Mouse (Mus musculus) hindbrain, embryonic 16.5 days (tissue): Measurements from ENCODE around the gene Acly. TPM values are rescaled to one million over a fixed set of nuclear protein-coding genes. Genes with fewer than 3 reads are reported as not detected.

ENCODE experiments used
- ATAC-seq: fragments of 200-750 bp; cut with Nextera tagmentation; 2 replicates; pipeline ENCODE4 v1.8.0; 2017; ENCODE audit warnings: moderate TSS enrichment, moderate library complexity
- H3K27ac ChIP-seq: fragments of 300-500 bp; sonication (generic); 2 replicates; pipeline ENCODE4 v1.5.1; 2014; ENCODE audit warnings: low read depth, mild to moderate bottlenecking, control low read depth, low read length, moderate library complexity
- H3K27me3 ChIP-seq: fragments of 300-500 bp; sonication (generic); replicated peaks from 2 replicates; pipeline ENCODE4 v1.6.1; 2014; ENCODE audit warnings: low read length; ENCODE audit not compliant: control insufficient read depth, insufficient read depth
- H3K36me3 ChIP-seq: fragments of 300-500 bp; sonication (generic); 2 replicates; pipeline ENCODE4 v1.6.1; 2014; ENCODE audit warnings: mild to moderate bottlenecking, low read length, moderate library complexity, mixed read lengths; ENCODE audit not compliant: control insufficient read depth, insufficient read depth
- H3K4me1 ChIP-seq: fragments of 300-500 bp; sonication (generic); 2 replicates; pipeline ENCODE4 v1.6.1; 2014; ENCODE audit warnings: low read depth, low read length; ENCODE audit not compliant: control insufficient read depth, insufficient read depth
- H3K4me2 ChIP-seq: fragments of 300-500 bp; sonication (generic); 2 replicates; pipeline ENCODE4 v1.6.1; 2014; ENCODE audit warnings: mild to moderate bottlenecking, low read length, control low read depth, moderate library complexity
- H3K4me3 ChIP-seq: fragments of 300-500 bp; sonication (generic); 2 replicates; pipeline ENCODE4 v1.5.1; 2014; ENCODE audit warnings: mild to moderate bottlenecking, low read length, control low read depth, moderate library complexity
- H3K9ac ChIP-seq: fragments of 300-500 bp; sonication (generic); 2 replicates; pipeline ENCODE4 v1.6.1; 2014; ENCODE audit warnings: low read depth, mild to moderate bottlenecking, control low read depth, low read length, moderate library complexity
- H3K9me3 ChIP-seq: fragments of 300-500 bp; sonication (generic); 2 replicates; pipeline ENCODE4 v1.6.1; 2014; ENCODE audit warnings: mild to moderate bottlenecking, low read length, moderate library complexity; ENCODE audit not compliant: control insufficient read depth
- WGBS: fragments of 180-500 bp; shearing (Covaris S2); extraction: QIAGEN DNeasy Blood & Tissue Kit; methylation state at CpG from one replicate; pipeline ENCODE4 v1.1.7; 2014; 5-methylcytosine and 5-hydroxymethylcytosine counted together
- polyA plus RNA-seq: library from polyadenylated mRNA; unstranded; fragments of >200 nt; fragmentation: Nextera tagmentation; extraction: Ambion mirVana; gene quantifications from 2 replicates; pipeline ENCODE4 v1.2.1, GENCODE M21; 2015

Gene Acly
- polyA plus RNA-seq, 1 experiment from 2014 or later = 215 TPM

GRCm38 (mm10) chr11:100568692-100569091 is 40.9 kb upstream of the Acly start:
- H3K4me1 ChIP-seq = peaks cover 9% of the 10 kb centered on the region; the same call in 1 of the 2 replicates
- WGBS = 85% methylated on average over 8 of the region's 8 CpGs
- H3K4me2 ChIP-seq = no peak overlapping the region
- no peaks in the 10 kb centered on the region; the same call in 1 of the 2 replicates for H3K27me3 ChIP-seq
- H3K4me3 ChIP-seq = no peak overlapping the region
- no peak overlapping the region for H3K27ac ChIP-seq
- H3K36me3 ChIP-seq = no peaks in the 10 kb centered on the region
- H3K9me3 ChIP-seq = no peaks in the 10 kb centered on the region
- no peak overlapping the region for H3K9ac ChIP-seq
- ATAC-seq = no peak

GRCm38 (mm10) chr11:100567815-100568245 is 40.0 kb upstream of the Acly start:
- Histone ChIP-seq H3K9ac (no peak overlapping the region), H3K4me3 (no peak overlapping the region), H3K4me2 (no peak overlapping the region), H3K27me3 (no peaks in the 10 kb centered on the region; the same call in 1 of the 2 replicates), H3K4me1 (peaks cover 9% of the 10 kb centered on the region; the same call in 1 of the 2 replicates), H3K9me3 (no peaks in the 10 kb centered on the region), H3K36me3 (no peaks in the 10 kb centered on the region), H3K27ac (no peak overlapping the region)
- WGBS = 71% methylated on average over 9 of the region's 9 CpGs
- ATAC-seq = no peak

- Histone ChIP-seq H3K4me3 (no peak overlapping the region), H3K9me3 (no peaks in the 10 kb centered on the region), H3K4me1 (peaks cover 9% of the 10 kb centered on the region; the same call in 1 of the 2 replicates), H3K36me3 (no peaks in the 10 kb centered on the region), H3K27me3 (no peaks in the 10 kb centered on the region; the same call in 1 of the 2 replicates), H3K9ac (no peak overlapping the region), H3K4me2 (no peak overlapping the region), H3K27ac (no peak overlapping the region)
- 82% methylated on average over 5 of the region's 5 CpGs for WGBS
- no peak for ATAC-seq
Measured at GRCm38 (mm10) chr11:100567229-100567628, 39.4 kb upstream of the Acly start.

- H3K36me3 ChIP-seq = no peaks in the 10 kb centered on the region
- H3K27me3 ChIP-seq = no peaks in the 10 kb centered on the region
- H3K4me3 ChIP-seq = no peak overlapping the region
- H3K9ac ChIP-seq = no peak overlapping the region
- H3K4me1 ChIP-seq = no peaks in the 10 kb centered on the region
- WGBS = 86% methylated on average over 6 of the region's 6 CpGs
- no peaks in the 10 kb centered on the region for H3K9me3 ChIP-seq
- no peak for ATAC-seq
- H3K4me2 ChIP-seq = no peak overlapping the region
- H3K27ac ChIP-seq = no peak overlapping the region
Measured at GRCm38 (mm10) chr11:100564703-100565102, 36.9 kb upstream of the Acly start.

DNA sequence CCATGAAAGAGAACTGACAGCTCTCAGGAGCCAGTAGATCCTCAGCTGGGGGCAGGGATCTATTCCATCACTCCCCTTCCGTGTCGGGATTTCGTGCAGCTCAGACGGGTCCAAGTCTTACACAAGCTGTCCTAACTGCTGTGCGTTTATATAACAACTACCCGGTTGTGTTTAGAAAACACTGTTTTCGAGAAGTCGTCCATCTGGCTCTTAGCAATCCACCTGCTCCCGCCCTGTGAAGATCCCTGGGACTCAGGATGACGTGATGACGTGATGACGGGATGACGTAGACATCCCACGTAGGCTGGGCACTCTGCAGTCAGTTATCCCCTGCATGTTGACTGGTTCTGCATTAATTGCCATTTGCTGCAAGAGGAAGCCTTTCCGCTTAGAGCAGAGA is 36.5 kb upstream of the Acly start:
- H3K36me3 ChIP-seq = no peaks in the 10 kb centered on the region
- no peak overlapping the region for H3K27ac ChIP-seq
- H3K9me3 ChIP-seq = no peaks in the 10 kb centered on the region
- ATAC-seq = no peak
- no peaks in the 10 kb centered on the region for H3K4me1 ChIP-seq
- H3K4me3 ChIP-seq = no peak overlapping the region
- H3K9ac ChIP-seq = no peak overlapping the region
- WGBS = 80% methylated on average over 15 of the region's 15 CpGs
- H3K4me2 ChIP-seq = no peak overlapping the region
- no peaks in the 10 kb centered on the region for H3K27me3 ChIP-seq

DNA sequence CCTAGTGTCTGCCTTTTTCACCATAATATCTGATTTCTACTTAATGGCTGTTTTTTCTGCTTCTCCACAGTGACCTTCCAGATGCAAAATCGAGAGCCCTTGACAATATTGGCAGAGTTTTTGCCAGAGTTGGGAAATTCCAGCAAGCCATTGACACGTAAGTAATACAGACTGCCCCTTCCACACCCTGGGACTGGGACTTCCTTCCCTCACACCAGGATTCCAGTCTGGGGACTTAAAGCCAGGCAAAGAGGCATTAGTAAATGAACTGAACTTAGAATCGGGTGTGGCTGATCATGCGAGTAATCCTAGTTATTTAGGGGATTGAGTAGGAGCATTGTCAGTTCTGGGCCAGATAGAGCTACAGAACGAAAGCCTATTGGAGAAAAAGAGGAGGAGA is 33.9 kb upstream of the Acly start:
- H3K27me3 ChIP-seq = no peaks in the 10 kb centered on the region
- H3K4me1 ChIP-seq = no peaks in the 10 kb centered on the region
- ATAC-seq = no peak
- no peak overlapping the region for H3K9ac ChIP-seq
- no peak overlapping the region for H3K4me3 ChIP-seq
- no peak overlapping the region for H3K27ac ChIP-seq
- no peaks in the 10 kb centered on the region for H3K36me3 ChIP-seq
- H3K4me2 ChIP-seq = no peak overlapping the region
- H3K9me3 ChIP-seq = no peaks in the 10 kb centered on the region
- WGBS = 59% methylated on average over 5 of the region's 5 CpGs

GRCm38 (mm10) chr11:100559476-100559875 is 31.7 kb upstream of the Acly start:
- H3K9ac ChIP-seq = no peak overlapping the region
- no peak for ATAC-seq
- WGBS = 46% methylated on average over 7 of the region's 7 CpGs
- no peaks in the 10 kb centered on the region for H3K36me3 ChIP-seq
- no peak overlapping the region for H3K27ac ChIP-seq
- H3K27me3 ChIP-seq = no peaks in the 10 kb centered on the region
- H3K4me2 ChIP-seq = no peak overlapping the region
- no peak overlapping the region for H3K4me3 ChIP-seq
- H3K9me3 ChIP-seq = no peaks in the 10 kb centered on the region
- no peaks in the 10 kb centered on the region for H3K4me1 ChIP-seq

GRCm38 (mm10) chr11:100557563-100557962 is 29.8 kb upstream of the Acly start:
- WGBS = 82% methylated on average over 3 of the region's 3 CpGs
- Histone ChIP-seq H3K9ac (no peak overlapping the region), H3K27ac (no peak overlapping the region), H3K4me2 (no peak overlapping the region), H3K27me3 (no peaks in the 10 kb centered on the region), H3K4me1 (no peaks in the 10 kb centered on the region), H3K9me3 (no peaks in the 10 kb centered on the region), H3K4me3 (no peak overlapping the region), H3K36me3 (no peaks in the 10 kb centered on the region)
- ATAC-seq = no peak

GRCm38 (mm10) chr11:100555583-100555982 is 27.8 kb upstream of the Acly start:
- no peak for ATAC-seq
- WGBS = 20% methylated on average over 11 of the region's 11 CpGs
- no peaks in the 10 kb centered on the region for H3K36me3 ChIP-seq
- H3K9me3 ChIP-seq = no peaks in the 10 kb centered on the region
- H3K27me3 ChIP-seq = no peaks in the 10 kb centered on the region
- H3K4me1 ChIP-seq = no peaks in the 10 kb centered on the region
- no peak overlapping the region for H3K9ac ChIP-seq
- H3K4me3 ChIP-seq = no peak overlapping the region
- H3K4me2 ChIP-seq = peak overlapping the region; percentile 44
- no peak overlapping the region for H3K27ac ChIP-seq

- 66% methylated on average over 4 of the region's 4 CpGs for WGBS
- Histone ChIP-seq H3K9me3 (no peaks in the 10 kb centered on the region), H3K27me3 (no peaks in the 10 kb centered on the region), H3K4me2 (no peak overlapping the region), H3K4me3 (no peak overlapping the region), H3K9ac (no peak overlapping the region), H3K36me3 (no peaks in the 10 kb centered on the region), H3K4me1 (no peaks in the 10 kb centered on the region), H3K27ac (no peak overlapping the region)
- ATAC-seq = no peak
Measured at GRCm38 (mm10) chr11:100552842-100553241, 25.0 kb upstream of the Acly start.
